ENCODE assay signal across 18 mouse cellular contexts in genomic region chr10:68155431-68156119, GRCm38 (mm10).
DNase-seq lines count a peak whose midpoint lies in the region; ATAC-seq and TF ChIP-seq lines count a peak whose summit lies in the region.
"Had no signal": no experiment of that assay in that cellular context is flagged by ENCODE, and none has a peak within 500 bp of the region (broad histone marks: within the 10 kb centered on the region; RNA-seq: fewer than 3 reads in every experiment).

No protein-coding gene starts in this region.

- TF ChIP-seq EP300 in MEL (IDR thresholded peaks at IDR 0.05; ENCODE audit: low read depth in 1 of 2, low read length in 2 of 2): peak; percentile 72 to 82; a peak in 3 of 4 replicates

- no peaks in the 10 kb centered on the region for H3K27me3 ChIP-seq in heart, embryonic 12.5 days (replicated peaks)
- no peaks in the 10 kb centered on the region for H3K27me3 ChIP-seq in MEL (ENCODE audit: control insufficient read depth in 1 of 2, insufficient read depth in 2 of 2, low read length in 2 of 2)
- no peaks in the 10 kb centered on the region for H3K27me3 ChIP-seq in midbrain, embryonic 13.5 days
- H3K27me3 ChIP-seq: embryonic facial prominence, embryonic 15.5 days; hindbrain, embryonic 13.5 days; limb, embryonic 15.5 days; neural tube, embryonic 15.5 days had no signal

- no peaks in the 10 kb centered on the region for H3K9me3 ChIP-seq in heart, embryonic 12.5 days (replicated peaks)
- H3K9me3 ChIP-seq in MEL (replicated peaks; ENCODE audit: insufficient read depth, low read length): no peaks in the 10 kb centered on the region
- H3K9me3 ChIP-seq in midbrain, embryonic 13.5 days: no peaks in the 10 kb centered on the region
- H3K9me3 ChIP-seq: embryonic facial prominence, embryonic 15.5 days; hindbrain, embryonic 13.5 days; limb, embryonic 15.5 days; neural tube, embryonic 15.5 days had no signal

- no peak for TF ChIP-seq RAD21 in MEL (IDR thresholded peaks at IDR 0.05; ENCODE audit: low read depth, low read length)

- peak; percentile 80; the same call in 1 of the 2 replicates for ATAC-seq in heart, embryonic 12.5 days (ENCODE audit: insufficient number of reproducible peaks, low FRiP score)
- ATAC-seq in erythroid progenitor cell, adult 5-6 weeks (replicated peaks; ENCODE audit: low FRiP score, poor library complexity, severe bottlenecking): peak; percentile 91
- peak; percentile 45 for ATAC-seq in megakaryocyte, adult 5-6 weeks (ENCODE audit: poor library complexity, severe bottlenecking)
- no peak for ATAC-seq in midbrain, embryonic 13.5 days

- DNase-seq in heart, adult 8-10 months (ENCODE audit: low spot score): no peak
- DNase-seq in MEL (ENCODE audit: low read depth, low spot score): peak; percentile 65
- DNase-seq in kidney, postnatal 36 days: no peak
- DNase-seq in embryo, embryonic 9.5 days (ENCODE audit: extremely low spot score): no peak
- DNase-seq: adrenal gland, postnatal 10 days; cerebellum, adult 11 months; gastrocnemius, postnatal 25 days; kidney, adult 8-10 months; right cerebral cortex, adult 18-20 months; thymus, postnatal 25 days had no signal

- no peak for TF ChIP-seq CTCF in MEL (IDR thresholded peaks at IDR 0.05 in 2 of 3, conservative IDR thresholded peaks at IDR 0.05 in 1 of 3; ENCODE audit: control insufficient read depth in 1 of 3, insufficient read depth in 1 of 3, low read depth in 2 of 3, low read length in 3 of 3, poor library complexity in 1 of 3, severe bottlenecking in 1 of 3)

- H3K4me3 ChIP-seq in heart, embryonic 12.5 days: no peak overlapping the region
- peak overlapping the region; percentile 7 to 38 for H3K4me3 ChIP-seq in MEL (ENCODE audit: control insufficient read depth in 1 of 2, insufficient read depth in 1 of 2, low read depth in 2 of 2, low read length in 2 of 2)
- no peak overlapping the region for H3K4me3 ChIP-seq in midbrain, embryonic 13.5 days (replicated peaks)
- H3K4me3 ChIP-seq: embryonic facial prominence, embryonic 15.5 days; hindbrain, embryonic 13.5 days; limb, embryonic 15.5 days; neural tube, embryonic 15.5 days had no signal

- WGBS in heart, embryonic 12.5 days: 84% methylated on average over 6 of the region's 6 CpGs
- 95% methylated on average over 6 of the region's 6 CpGs for WGBS in midbrain, embryonic 13.5 days

- H3K4me1 ChIP-seq in heart, embryonic 12.5 days (replicated peaks): peaks cover 33% of the 10 kb centered on the region
- peaks cover 2 to 12% of the 10 kb centered on the region in 2 experiments; a peak in 3 of 4 replicates for H3K4me1 ChIP-seq in MEL (ENCODE audit: control insufficient read depth in 1 of 2, insufficient read depth in 2 of 2, low read length in 2 of 2)
- peaks cover 23% of the 10 kb centered on the region for H3K4me1 ChIP-seq in midbrain, embryonic 13.5 days (replicated peaks)

- peaks cover 7% of the 10 kb centered on the region; the same call in 1 of the 2 replicates for H3K36me3 ChIP-seq in heart, embryonic 12.5 days
- no peaks in the 10 kb centered on the region; a peak in 2 of 4 replicates for H3K36me3 ChIP-seq in MEL (ENCODE audit: control insufficient read depth in 1 of 2, insufficient read depth in 2 of 2, low read length in 2 of 2)
- H3K36me3 ChIP-seq in midbrain, embryonic 13.5 days: no peaks in the 10 kb centered on the region
- H3K36me3 ChIP-seq: hindbrain, embryonic 13.5 days; neural tube, embryonic 15.5 days had no signal

- H3K4me2 ChIP-seq in heart, embryonic 12.5 days: no peak overlapping the region
- no peak overlapping the region for H3K4me2 ChIP-seq in midbrain, embryonic 13.5 days (replicated peaks)
- H3K4me2 ChIP-seq: embryonic facial prominence, embryonic 15.5 days; hindbrain, embryonic 13.5 days; limb, embryonic 15.5 days; neural tube, embryonic 15.5 days had no signal

- no peaks in the 10 kb centered on the region for H3K79me2 ChIP-seq in MEL (ENCODE audit: control insufficient read depth, insufficient read depth, low read length, poor library complexity)

- no peak for TF ChIP-seq POLR2A in MEL (IDR thresholded peaks at IDR 0.05; ENCODE audit: control insufficient read depth in 1 of 2, insufficient read depth in 1 of 2, low read depth in 1 of 2, low read length in 2 of 2, poor library complexity in 1 of 2)

- H3K9ac ChIP-seq in heart, embryonic 12.5 days: no peak overlapping the region
- H3K9ac ChIP-seq in MEL (ENCODE audit: control insufficient read depth, low read depth, low read length, poor library complexity, severe bottlenecking): no peak overlapping the region
- no peak overlapping the region for H3K9ac ChIP-seq in midbrain, embryonic 13.5 days (replicated peaks)
- H3K9ac ChIP-seq: embryonic facial prominence, embryonic 15.5 days; hindbrain, embryonic 13.5 days; limb, embryonic 15.5 days; neural tube, embryonic 15.5 days had no signal

- H3K27ac ChIP-seq in heart, embryonic 12.5 days (ENCODE audit: poor library complexity, severe bottlenecking): no peak overlapping the region
- H3K27ac ChIP-seq in MEL (ENCODE audit: control insufficient read depth, low read depth, low read length): peak overlapping the region; percentile 68
- no peak overlapping the region for H3K27ac ChIP-seq in midbrain, embryonic 13.5 days
- H3K27ac ChIP-seq: embryonic facial prominence, embryonic 15.5 days; hindbrain, embryonic 13.5 days; limb, embryonic 15.5 days; neural tube, embryonic 15.5 days had no signal

TF ChIP-seq in MEL, 35 proteins besides CTCF, POLR2A, EP300 and RAD21:
- TF ChIP-seq POLR2AphosphoS2 (IDR thresholded peaks at IDR 0.05; ENCODE audit: low read length) (no peak), ETS1 (IDR thresholded peaks at IDR 0.05; ENCODE audit: low read depth, low read length) (peak; percentile 61), TCF12 (IDR thresholded peaks at IDR 0.05; ENCODE audit: low read depth, low read length) (peak; percentile 92), ZMIZ1 (IDR thresholded peaks at IDR 0.05; ENCODE audit: low read depth, low read length) (0 out of 2 replicates have a peak, but pooled peaks have one; percentile 31), CHD1 (IDR thresholded peaks at IDR 0.05; ENCODE audit: low read depth, low read length) (no peak), ZKSCAN1 (IDR thresholded peaks at IDR 0.05; ENCODE audit: low read depth, low read length) (no peak), JUND (IDR thresholded peaks at IDR 0.05; ENCODE audit: low read depth, low read length) (no peak), MEF2A (IDR thresholded peaks at IDR 0.05; ENCODE audit: extremely low read depth, insufficient replicate concordance, low read depth, low read length, poor library complexity, severe bottlenecking) (no peak), HCFC1 (IDR thresholded peaks at IDR 0.05; ENCODE audit: low read depth, low read length) (no peak), GATA1 (IDR thresholded peaks at IDR 0.05; ENCODE audit: low read depth, low read length) (peak; percentile 83)

Comparison
In these comparisons a context has a peak if more than half of its experiments do, and no peak if none do; other contexts are left out.
1. H3K4me3 ChIP-seq: peak in MEL (2 of 2); none in heart, embryonic 12.5 days (single experiment) and midbrain, embryonic 13.5 days (single experiment).